Mouse (Mus musculus): ENCODE measurements around the gene Sdk2. TPM values are rescaled to one million over a fixed set of nuclear protein-coding genes. Genes with fewer than 3 reads are reported as not detected.

The Sdk2 gene
- polyA plus RNA-seq, 1 experiment from 2014 or later: 4.2 TPM

GRCm38 (mm10) chr11:114070881-114071280 is 4.0 kb upstream of the Sdk2 start:
- H3K36me3 ChIP-seq (ENCODE audit: control insufficient read depth, insufficient read depth, low read length): no peaks in the 10 kb centered on the region
- ATAC-seq (ENCODE audit: low FRiP score, low TSS enrichment): no peak
- no peak overlapping the region for H3K27ac ChIP-seq (ENCODE audit: low read depth, low read length)
- WGBS: 71% methylated on average over 6 of the region's 6 CpGs
- H3K4me2 ChIP-seq (replicated peaks; ENCODE audit: low read depth, low read length): no peak overlapping the region
- no peak overlapping the region for H3K9ac ChIP-seq (ENCODE audit: low read depth, low read length)
- peaks cover 6% of the 10 kb centered on the region; the same call in 1 of the 2 replicates for H3K27me3 ChIP-seq (ENCODE audit: control insufficient read depth, insufficient read depth, low read length)
- peaks cover 3% of the 10 kb centered on the region for H3K4me1 ChIP-seq (ENCODE audit: control insufficient read depth, insufficient read depth, low read length)
- H3K9me3 ChIP-seq (ENCODE audit: control insufficient read depth, low read length): peaks cover 4% of the 10 kb centered on the region
- no peak overlapping the region for H3K4me3 ChIP-seq (ENCODE audit: low read length)

- Histone ChIP-seq H3K27ac (ENCODE audit: low read depth, low read length) (no peak overlapping the region), H3K9me3 (ENCODE audit: control insufficient read depth, low read length) (no peaks in the 10 kb centered on the region), H3K36me3 (ENCODE audit: control insufficient read depth, insufficient read depth, low read length) (no peaks in the 10 kb centered on the region), H3K9ac (ENCODE audit: low read depth, low read length) (no peak overlapping the region), H3K4me1 (ENCODE audit: control insufficient read depth, insufficient read depth, low read length) (peaks cover 10% of the 10 kb centered on the region), H3K4me3 (ENCODE audit: low read length) (no peak overlapping the region), H3K4me2 (replicated peaks; ENCODE audit: low read depth, low read length) (no peak overlapping the region), H3K27me3 (ENCODE audit: control insufficient read depth, insufficient read depth, low read length) (peaks cover 12% of the 10 kb centered on the region; the same call in 1 of the 2 replicates)
- 70% methylated on average over 8 of the region's 8 CpGs for WGBS
- no peak for ATAC-seq (ENCODE audit: low FRiP score, low TSS enrichment)
Measured at GRCm38 (mm10) chr11:114070131-114070530, 3.3 kb upstream of the Sdk2 start.

GRCm38 (mm10) chr11:114068390-114068789 is 1.5 kb upstream of the Sdk2 start:
- ATAC-seq (ENCODE audit: low FRiP score, low TSS enrichment): peak; percentile 64
- H3K4me3 ChIP-seq (ENCODE audit: low read length): no peak overlapping the region
- H3K27me3 ChIP-seq (ENCODE audit: control insufficient read depth, insufficient read depth, low read length): peaks cover 26% of the 10 kb centered on the region
- H3K9me3 ChIP-seq (ENCODE audit: control insufficient read depth, low read length): no peaks in the 10 kb centered on the region
- no peak overlapping the region; the same call in 1 of the 2 replicates for H3K27ac ChIP-seq (ENCODE audit: low read depth, low read length)
- H3K4me2 ChIP-seq (replicated peaks; ENCODE audit: low read depth, low read length): no peak overlapping the region
- H3K36me3 ChIP-seq (ENCODE audit: control insufficient read depth, insufficient read depth, low read length): no peaks in the 10 kb centered on the region
- H3K9ac ChIP-seq (ENCODE audit: low read depth, low read length): no peak overlapping the region
- H3K4me1 ChIP-seq (ENCODE audit: control insufficient read depth, insufficient read depth, low read length): peaks cover 20% of the 10 kb centered on the region
- 2% methylated on average over 5 of the region's 5 CpGs for WGBS

GRCm38 (mm10) chr11:114066098-114066950 is 522 bp downstream of the Sdk2 start:
- H3K4me1 ChIP-seq (ENCODE audit: control insufficient read depth, insufficient read depth, low read length): peaks cover 26% of the 10 kb centered on the region
- peak overlapping the region; percentile 93 for H3K4me2 ChIP-seq (replicated peaks; ENCODE audit: low read depth, low read length)
- WGBS: under 1% methylated on average over 89 of the region's 90 CpGs
- H3K4me3 ChIP-seq (ENCODE audit: low read length): peak overlapping the region; percentile 53
- no peaks in the 10 kb centered on the region for H3K36me3 ChIP-seq (ENCODE audit: control insufficient read depth, insufficient read depth, low read length)
- H3K27ac ChIP-seq (ENCODE audit: low read depth, low read length): peak overlapping the region; percentile 66
- peaks cover 35% of the 10 kb centered on the region for H3K27me3 ChIP-seq (ENCODE audit: control insufficient read depth, insufficient read depth, low read length)
- no peaks in the 10 kb centered on the region for H3K9me3 ChIP-seq (ENCODE audit: control insufficient read depth, low read length)
- H3K9ac ChIP-seq (ENCODE audit: low read depth, low read length): peak overlapping the region; percentile 64
- ATAC-seq (ENCODE audit: low FRiP score, low TSS enrichment): 0 out of 2 replicates have a peak, but pooled peaks have one; percentile 11

GRCm38 (mm10) chr11:114065596-114065995 is 1.2 kb downstream of the Sdk2 start:
- Histone ChIP-seq H3K27ac (ENCODE audit: low read depth, low read length) (no peak overlapping the region), H3K9ac (ENCODE audit: low read depth, low read length) (peak overlapping the region; percentile 64), H3K9me3 (ENCODE audit: control insufficient read depth, low read length) (no peaks in the 10 kb centered on the region), H3K4me1 (ENCODE audit: control insufficient read depth, insufficient read depth, low read length) (peaks cover 26% of the 10 kb centered on the region), H3K4me2 (replicated peaks; ENCODE audit: low read depth, low read length) (peak overlapping the region; percentile 93), H3K27me3 (ENCODE audit: control insufficient read depth, insufficient read depth, low read length) (peaks cover 35% of the 10 kb centered on the region), H3K4me3 (ENCODE audit: low read length) (peak overlapping the region; percentile 53), H3K36me3 (ENCODE audit: control insufficient read depth, insufficient read depth, low read length) (no peaks in the 10 kb centered on the region)
- 1% methylated on average over 19 of the region's 19 CpGs for WGBS
- no peak for ATAC-seq (ENCODE audit: low FRiP score, low TSS enrichment)

GRCm38 (mm10) chr11:114064871-114065388 is 1.9 kb downstream of the Sdk2 start:
- Histone ChIP-seq H3K4me2 (replicated peaks; ENCODE audit: low read depth, low read length) (peak overlapping the region; percentile 93), H3K4me1 (ENCODE audit: control insufficient read depth, insufficient read depth, low read length) (peaks cover 26% of the 10 kb centered on the region), H3K9ac (ENCODE audit: low read depth, low read length) (peak overlapping the region; percentile 64), H3K27me3 (ENCODE audit: control insufficient read depth, insufficient read depth, low read length) (peaks cover 35% of the 10 kb centered on the region), H3K36me3 (ENCODE audit: control insufficient read depth, insufficient read depth, low read length) (no peaks in the 10 kb centered on the region), H3K27ac (ENCODE audit: low read depth, low read length) (no peak overlapping the region), H3K4me3 (ENCODE audit: low read length) (peak overlapping the region; percentile 53), H3K9me3 (ENCODE audit: control insufficient read depth, low read length) (no peaks in the 10 kb centered on the region)
- WGBS: 1% methylated on average over 32 of the region's 32 CpGs
- ATAC-seq (ENCODE audit: low FRiP score, low TSS enrichment): peak; percentile 2; the same call in 1 of the 2 replicates

- WGBS: 63% methylated on average over 7 of the region's 7 CpGs
- no peaks in the 10 kb centered on the region for H3K9me3 ChIP-seq (ENCODE audit: control insufficient read depth, low read length)
- H3K27ac ChIP-seq (ENCODE audit: low read depth, low read length): no peak overlapping the region
- H3K4me3 ChIP-seq (ENCODE audit: low read length): no peak overlapping the region
- H3K9ac ChIP-seq (ENCODE audit: low read depth, low read length): no peak overlapping the region
- no peak overlapping the region for H3K4me2 ChIP-seq (replicated peaks; ENCODE audit: low read depth, low read length)
- ATAC-seq (ENCODE audit: low FRiP score, low TSS enrichment): no peak
- no peaks in the 10 kb centered on the region for H3K36me3 ChIP-seq (ENCODE audit: control insufficient read depth, insufficient read depth, low read length)
- H3K27me3 ChIP-seq (ENCODE audit: control insufficient read depth, insufficient read depth, low read length): peaks cover 35% of the 10 kb centered on the region
- H3K4me1 ChIP-seq (ENCODE audit: control insufficient read depth, insufficient read depth, low read length): peaks cover 23% of the 10 kb centered on the region
Measured at GRCm38 (mm10) chr11:114061946-114062345, 4.9 kb downstream of the Sdk2 start.

- 27% methylated on average over 2 of the region's 2 CpGs for WGBS
- no peaks in the 10 kb centered on the region for H3K36me3 ChIP-seq (ENCODE audit: control insufficient read depth, insufficient read depth, low read length)
- H3K27ac ChIP-seq (ENCODE audit: low read depth, low read length): no peak overlapping the region
- H3K4me1 ChIP-seq (ENCODE audit: control insufficient read depth, insufficient read depth, low read length): peaks cover 23% of the 10 kb centered on the region
- no peak overlapping the region; the same call in 1 of the 2 replicates for H3K9ac ChIP-seq (ENCODE audit: low read depth, low read length)
- H3K27me3 ChIP-seq (ENCODE audit: control insufficient read depth, insufficient read depth, low read length): peaks cover 33% of the 10 kb centered on the region
- H3K4me2 ChIP-seq (replicated peaks; ENCODE audit: low read depth, low read length): no peak overlapping the region
- no peaks in the 10 kb centered on the region for H3K9me3 ChIP-seq (ENCODE audit: control insufficient read depth, low read length)
- no peak overlapping the region for H3K4me3 ChIP-seq (ENCODE audit: low read length)
- no peak for ATAC-seq (ENCODE audit: low FRiP score, low TSS enrichment)
Measured at GRCm38 (mm10) chr11:114061265-114061664, 5.6 kb downstream of the Sdk2 start.

- no peak overlapping the region for H3K4me3 ChIP-seq (ENCODE audit: low read length)
Measured at GRCm38 (mm10) chr11:114056351-114056750, 10.5 kb downstream of the Sdk2 start.

More at GRCm38 (mm10) chr11:114056351-114056750, 10.5 kb downstream of the Sdk2 start:
- Histone ChIP-seq H3K9ac (ENCODE audit: low read depth, low read length) (no peak overlapping the region), H3K4me2 (replicated peaks; ENCODE audit: low read depth, low read length) (no peak overlapping the region), H3K27ac (ENCODE audit: low read depth, low read length) (no peak overlapping the region), H3K27me3 (ENCODE audit: control insufficient read depth, insufficient read depth, low read length) (no peaks in the 10 kb centered on the region), H3K9me3 (ENCODE audit: control insufficient read depth, low read length) (no peaks in the 10 kb centered on the region), H3K36me3 (ENCODE audit: control insufficient read depth, insufficient read depth, low read length) (no peaks in the 10 kb centered on the region), H3K4me1 (ENCODE audit: control insufficient read depth, insufficient read depth, low read length) (0 out of 2 replicates have a peak, but pooled peaks cover 3% of the 10 kb centered on the region)
- 47% methylated on average over 2 of the region's 2 CpGs for WGBS
- ATAC-seq (ENCODE audit: low FRiP score, low TSS enrichment): no peak
